Mouse (Mus musculus): Measurements from ENCODE around the gene Dcun1d4. TPM values are rescaled to one million over a fixed set of nuclear protein-coding genes. Genes with fewer than 3 reads are reported as not detected.

Dcun1d4 gene
- total and polyA plus RNA-seq, 2 experiments from 2014 or later, result 25.1 to 40.8 TPM

GRCm38 (mm10) chr5:73532222-73532621 is 51.4 kb downstream of the Dcun1d4 start:
- peaks cover 17% of the 10 kb centered on the region; the same call in 1 of the 2 replicates for H3K36me3 ChIP-seq (ENCODE audit: insufficient read depth, low read length)

GRCm38 (mm10) chr5:73532879-73533278 is 52.1 kb downstream of the Dcun1d4 start:
- no peak for DNase-seq (ENCODE audit: low spot score)
- Histone ChIP-seq H3K4me3 (ENCODE audit: low read length) (no peak overlapping the region), H3K4me2 (ENCODE audit: low read depth, low read length) (no peak overlapping the region), H3K27me3 (ENCODE audit: insufficient read depth, low read length) (no peaks in the 10 kb centered on the region), H3K4me1 (ENCODE audit: insufficient read depth, low read length) (no peaks in the 10 kb centered on the region), H3K36me3 (ENCODE audit: insufficient read depth, low read length) (peaks cover 17% of the 10 kb centered on the region; the same call in 1 of the 2 replicates), H3K9ac (replicated peaks; ENCODE audit: low read length) (no peak overlapping the region), H3K9me3 (ENCODE audit: low read length) (no peaks in the 10 kb centered on the region), H3K27ac (no peak overlapping the region)
- ATAC-seq, result no peak
- TF ChIP-seq CTCF (IDR thresholded peaks at IDR 0.05; ENCODE audit: low read depth), result no peak
- WGBS, result 81% methylated on average over 9 of the region's 9 CpGs

More at GRCm38 (mm10) chr5:73532222-73532621, 51.4 kb downstream of the Dcun1d4 start:
- Histone ChIP-seq H3K9me3 (ENCODE audit: low read length) (no peaks in the 10 kb centered on the region), H3K9ac (replicated peaks; ENCODE audit: low read length) (no peak overlapping the region), H3K27ac (no peak overlapping the region), H3K4me2 (ENCODE audit: low read depth, low read length) (no peak overlapping the region), H3K4me1 (ENCODE audit: insufficient read depth, low read length) (no peaks in the 10 kb centered on the region), H3K27me3 (ENCODE audit: insufficient read depth, low read length) (no peaks in the 10 kb centered on the region), H3K4me3 (ENCODE audit: low read length) (no peak overlapping the region)
- WGBS, result 80% methylated on average over 1 of the region's 1 CpGs
- no peak for TF ChIP-seq CTCF (IDR thresholded peaks at IDR 0.05; ENCODE audit: low read depth)
- DNase-seq (ENCODE audit: low spot score) (no peak), ATAC-seq (no peak)

GRCm38 (mm10) chr5:73537669-73538068 is 56.9 kb downstream of the Dcun1d4 start:
- H3K9ac ChIP-seq (replicated peaks; ENCODE audit: low read length), result no peak overlapping the region
- no peak for TF ChIP-seq CTCF (IDR thresholded peaks at IDR 0.05; ENCODE audit: low read depth)
- no peaks in the 10 kb centered on the region for H3K27me3 ChIP-seq (ENCODE audit: insufficient read depth, low read length)
- H3K4me1 ChIP-seq (ENCODE audit: insufficient read depth, low read length), result no peaks in the 10 kb centered on the region
- ATAC-seq, result no peak
- H3K9me3 ChIP-seq (ENCODE audit: low read length), result no peaks in the 10 kb centered on the region
- H3K4me3 ChIP-seq (ENCODE audit: low read length), result no peak overlapping the region
- no peak overlapping the region for H3K4me2 ChIP-seq (ENCODE audit: low read depth, low read length)
- DNase-seq (ENCODE audit: low spot score), result no peak
- H3K27ac ChIP-seq, result no peak overlapping the region
- WGBS, result 92% methylated on average over 12 of the region's 12 CpGs
- peaks cover 14% of the 10 kb centered on the region; the same call in 1 of the 2 replicates for H3K36me3 ChIP-seq (ENCODE audit: insufficient read depth, low read length)

DNA sequence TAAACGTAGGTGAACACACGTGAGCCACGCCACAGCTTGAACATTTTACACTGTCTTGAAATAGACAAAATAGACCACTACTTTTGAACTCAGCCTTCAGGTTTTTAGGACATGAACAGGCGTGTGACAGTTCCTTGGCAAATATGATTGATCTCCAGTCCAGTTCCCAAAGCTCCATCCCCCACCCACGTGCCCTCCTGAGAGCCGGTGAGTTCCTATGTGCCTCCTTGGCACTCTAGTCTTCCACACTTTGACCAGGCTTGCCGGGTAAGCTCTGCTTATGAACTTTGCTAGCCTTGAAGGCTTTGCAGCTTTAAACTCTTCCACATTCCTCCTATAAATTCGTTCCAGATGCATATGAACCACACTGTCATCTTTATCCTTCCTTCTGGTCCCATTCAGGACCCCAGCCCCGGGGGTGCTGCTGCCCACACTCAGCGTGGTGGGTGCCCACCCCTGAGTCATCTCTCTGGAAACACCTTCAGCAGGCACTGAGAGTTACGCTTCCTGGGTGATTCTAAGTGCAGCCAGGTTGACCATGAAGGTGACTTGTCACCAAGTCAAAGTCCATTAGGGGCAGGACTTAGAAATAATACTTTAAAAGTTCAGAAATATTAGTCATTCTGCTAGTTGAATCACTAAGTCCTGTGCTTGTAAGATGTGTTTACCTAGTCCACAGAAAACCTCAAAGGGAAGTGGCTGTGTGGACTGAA is 57.9 kb downstream of the Dcun1d4 start:
- TF ChIP-seq CTCF (IDR thresholded peaks at IDR 0.05; ENCODE audit: low read depth), result no peak
- 87% methylated on average over 11 of the region's 11 CpGs for WGBS

DNA sequence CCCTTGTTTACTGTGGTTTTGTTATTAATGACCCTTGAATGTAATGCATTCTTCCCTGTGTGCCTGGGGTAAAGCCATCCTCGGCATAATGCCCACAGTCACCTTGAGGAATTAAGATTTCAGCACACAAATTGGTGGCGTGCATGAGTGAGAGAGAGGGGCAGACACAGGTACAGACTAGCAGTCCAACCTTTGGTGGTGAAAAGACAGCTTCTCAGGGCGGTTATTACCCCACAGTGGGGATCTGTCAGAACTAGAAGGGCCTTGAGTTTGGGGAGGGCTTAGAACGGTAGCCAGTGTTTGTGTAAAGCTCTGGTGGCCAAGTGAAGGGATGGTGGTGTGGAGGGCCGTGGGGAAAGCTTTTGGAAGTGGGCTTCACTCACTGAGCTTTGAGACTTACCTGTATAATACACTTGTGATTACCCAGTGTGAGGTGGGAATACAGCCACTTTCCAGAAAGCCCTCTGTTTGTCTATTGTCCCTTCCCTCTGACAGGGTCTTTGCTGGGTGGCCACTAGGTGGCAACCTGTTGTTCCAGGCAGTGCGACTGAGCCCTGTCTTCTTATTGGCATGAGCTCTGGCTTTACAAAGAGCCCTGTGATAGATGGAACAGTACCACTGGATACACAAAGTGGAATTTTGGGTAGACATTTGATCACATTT is 59.2 kb downstream of the Dcun1d4 start:
- Histone ChIP-seq H3K27ac (no peak overlapping the region), H3K9me3 (ENCODE audit: low read length) (no peaks in the 10 kb centered on the region), H3K4me1 (ENCODE audit: insufficient read depth, low read length) (no peaks in the 10 kb centered on the region), H3K4me2 (ENCODE audit: low read depth, low read length) (no peak overlapping the region), H3K27me3 (ENCODE audit: insufficient read depth, low read length) (no peaks in the 10 kb centered on the region), H3K36me3 (ENCODE audit: insufficient read depth, low read length) (peaks cover 14% of the 10 kb centered on the region; the same call in 1 of the 2 replicates), H3K9ac (replicated peaks; ENCODE audit: low read length) (no peak overlapping the region), H3K4me3 (ENCODE audit: low read length) (no peak overlapping the region)
- DNase-seq (ENCODE audit: low spot score) (peak; percentile 83), ATAC-seq (peak; percentile 83)
- WGBS, result 53% methylated on average over 6 of the region's 6 CpGs
- peak; percentile 91 for TF ChIP-seq CTCF (IDR thresholded peaks at IDR 0.05; ENCODE audit: low read depth)

More for the DNA sequence above, 57.9 kb downstream of the Dcun1d4 start:
- Histone ChIP-seq H3K9me3 (ENCODE audit: low read length) (no peaks in the 10 kb centered on the region), H3K36me3 (ENCODE audit: insufficient read depth, low read length) (peaks cover 14% of the 10 kb centered on the region; the same call in 1 of the 2 replicates), H3K4me2 (ENCODE audit: low read depth, low read length) (no peak overlapping the region), H3K9ac (replicated peaks; ENCODE audit: low read length) (no peak overlapping the region), H3K27ac (no peak overlapping the region), H3K4me1 (ENCODE audit: insufficient read depth, low read length) (no peaks in the 10 kb centered on the region), H3K27me3 (ENCODE audit: insufficient read depth, low read length) (no peaks in the 10 kb centered on the region), H3K4me3 (ENCODE audit: low read length) (no peak overlapping the region)
- DNase-seq (ENCODE audit: low spot score) (no peak), ATAC-seq (no peak)

GRCm38 (mm10) chr5:73540511-73540871 is 59.7 kb downstream of the Dcun1d4 start:
- Histone ChIP-seq H3K36me3 (ENCODE audit: insufficient read depth, low read length) (peaks cover 18% of the 10 kb centered on the region; the same call in 1 of the 2 replicates), H3K4me3 (ENCODE audit: low read length) (no peak overlapping the region), H3K27ac (no peak overlapping the region), H3K9me3 (ENCODE audit: low read length) (no peaks in the 10 kb centered on the region), H3K4me1 (ENCODE audit: insufficient read depth, low read length) (no peaks in the 10 kb centered on the region), H3K4me2 (ENCODE audit: low read depth, low read length) (no peak overlapping the region), H3K27me3 (ENCODE audit: insufficient read depth, low read length) (no peaks in the 10 kb centered on the region), H3K9ac (replicated peaks; ENCODE audit: low read length) (no peak overlapping the region)
- ATAC-seq (peak; percentile 18; the same call in 1 of the 2 replicates), DNase-seq (ENCODE audit: low spot score) (no peak)
- 93% methylated on average over 2 of the region's 2 CpGs for WGBS
- TF ChIP-seq CTCF (IDR thresholded peaks at IDR 0.05; ENCODE audit: low read depth), result no peak
